Mouse (Mus musculus): ENCODE data around the gene 2510002D24Rik. TPM values are rescaled to one million over a fixed set of nuclear protein-coding genes. Genes with fewer than 3 reads are reported as not detected.

The 2510002D24Rik gene
- total and polyA plus RNA-seq, 2 experiments from 2014 or later = 34.1 to 50.1 TPM

DNA sequence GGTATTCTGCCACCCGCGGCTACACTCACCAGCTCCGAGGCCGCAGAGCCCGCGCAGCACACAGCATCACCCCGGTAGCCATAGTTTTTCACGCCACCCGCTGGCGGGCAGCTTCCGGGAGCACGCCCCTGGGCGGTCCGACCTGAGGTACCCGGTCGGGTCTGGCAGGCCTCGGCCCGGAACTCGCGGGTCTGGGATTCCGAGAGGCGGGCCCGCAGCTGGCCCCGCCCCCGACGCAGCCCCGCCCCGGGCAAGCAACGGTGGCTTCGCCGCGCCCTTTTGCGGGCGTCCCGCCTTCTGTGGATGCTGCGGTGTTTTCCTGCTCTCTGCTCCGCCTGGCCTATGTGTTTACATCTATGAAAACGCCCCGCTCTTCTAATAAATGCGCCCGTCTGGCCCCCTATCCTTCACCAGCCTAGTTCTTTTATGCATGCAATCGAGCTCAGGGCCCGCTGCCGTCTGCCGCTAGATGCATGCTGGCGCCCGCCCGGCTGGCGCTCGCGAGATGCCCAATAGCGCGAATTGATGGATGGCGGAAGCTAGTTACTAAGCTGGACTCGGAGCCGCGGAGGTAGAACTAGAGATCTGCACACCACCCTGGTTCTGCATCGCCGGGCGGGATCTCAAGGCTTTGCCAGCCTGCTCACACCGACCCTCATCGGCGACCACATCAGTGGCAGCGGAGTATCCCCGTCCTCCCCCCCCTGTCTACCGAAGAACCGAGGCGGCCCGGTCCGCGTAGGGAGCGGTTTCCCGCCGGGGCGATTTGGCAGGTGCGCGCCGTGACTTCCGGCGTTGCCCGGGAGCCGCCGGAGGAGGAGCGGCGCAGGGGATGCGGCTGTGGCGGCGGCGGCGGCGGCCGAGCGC lies 40.3 kb downstream of the 2510002D24Rik start, which contains the start of the genes Mrpl40 and Hira:
Gene Mrpl40, minus strand, starts transcription at position 421 of the 867 bp plus-strand sequence.
Gene Hira, plus strand, starts transcription at position 596 of the 867 bp plus-strand sequence.
- peak; percentile 93 for DNase-seq (ENCODE audit: low spot score)
- TF ChIP-seq CTCF (IDR thresholded peaks at IDR 0.05; ENCODE audit: low read depth) = peak; percentile 33; the same call in 1 of the 2 replicates
- Histone ChIP-seq H3K36me3 (ENCODE audit: insufficient read depth, low read length) (peaks cover 12% of the 10 kb centered on the region), H3K9ac (replicated peaks; ENCODE audit: low read length) (peak within 1 kb of the TSS; percentile 97), H3K4me2 (ENCODE audit: low read depth, low read length) (peak within 1 kb of the TSS; percentile 80), H3K27me3 (ENCODE audit: insufficient read depth, low read length) (no peaks in the 10 kb centered on the region), H3K27ac (peak within 1 kb of the TSS; percentile 98), H3K4me1 (ENCODE audit: insufficient read depth, low read length) (peaks cover 7% of the 10 kb centered on the region), H3K9me3 (ENCODE audit: low read length) (no peaks in the 10 kb centered on the region), H3K4me3 (ENCODE audit: low read length) (peak within 1 kb of the TSS; percentile 89)
- WGBS = under 1% methylated on average over 93 of the region's 93 CpGs
- peak; percentile 94 for ATAC-seq

DNA sequence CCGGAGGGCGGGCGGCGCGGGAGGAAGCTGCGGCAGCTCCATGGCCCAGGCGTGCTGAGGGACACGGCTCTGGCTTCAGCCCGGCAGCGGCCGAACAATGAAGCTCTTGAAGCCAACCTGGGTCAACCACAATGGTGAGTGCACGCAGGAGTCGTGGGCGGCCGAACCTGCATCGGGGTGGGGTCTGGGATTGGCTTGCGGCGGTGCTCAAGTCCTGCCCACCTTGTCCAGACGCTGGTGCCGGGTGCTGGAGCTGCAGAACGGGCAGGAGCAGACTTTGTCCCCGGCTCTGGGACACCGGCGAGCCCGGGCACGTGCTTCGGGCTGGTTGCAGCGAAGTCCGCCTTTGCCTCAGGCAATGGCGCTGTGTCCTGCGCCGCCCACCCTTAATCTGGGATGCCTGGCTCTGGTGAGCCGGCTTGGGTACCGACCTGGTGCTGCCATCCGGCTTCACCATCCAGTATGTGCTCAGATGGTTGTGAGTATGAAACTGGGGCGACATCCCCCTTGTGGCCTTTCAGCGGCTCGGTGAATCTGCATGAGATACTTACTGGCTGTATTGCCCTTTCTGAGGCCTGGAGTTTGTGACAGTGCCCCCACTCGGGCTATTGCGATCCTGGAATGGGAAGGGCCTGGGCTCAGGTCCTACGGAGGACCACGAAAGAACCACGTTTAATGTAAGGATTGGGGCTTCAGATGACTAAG lies 41.2 kb downstream of the 2510002D24Rik start:
- DNase-seq (ENCODE audit: low spot score) (peak; percentile 81), ATAC-seq (peak; percentile 50)
- Histone ChIP-seq H3K27me3 (ENCODE audit: insufficient read depth, low read length) (no peaks in the 10 kb centered on the region), H3K4me1 (ENCODE audit: insufficient read depth, low read length) (peaks cover 7% of the 10 kb centered on the region), H3K4me2 (ENCODE audit: low read depth, low read length) (peak overlapping the region; percentile 80), H3K9ac (replicated peaks; ENCODE audit: low read length) (peak overlapping the region; percentile 97), H3K4me3 (ENCODE audit: low read length) (peak overlapping the region; percentile 89), H3K27ac (peak overlapping the region; percentile 98), H3K36me3 (ENCODE audit: insufficient read depth, low read length) (peaks cover 3% of the 10 kb centered on the region; the same call in 1 of the 2 replicates), H3K9me3 (ENCODE audit: low read length) (no peaks in the 10 kb centered on the region)
- peak; percentile 71 for TF ChIP-seq CTCF (IDR thresholded peaks at IDR 0.05; ENCODE audit: low read depth)
- 0% methylated on average over 41 of the region's 43 CpGs for WGBS

DNA sequence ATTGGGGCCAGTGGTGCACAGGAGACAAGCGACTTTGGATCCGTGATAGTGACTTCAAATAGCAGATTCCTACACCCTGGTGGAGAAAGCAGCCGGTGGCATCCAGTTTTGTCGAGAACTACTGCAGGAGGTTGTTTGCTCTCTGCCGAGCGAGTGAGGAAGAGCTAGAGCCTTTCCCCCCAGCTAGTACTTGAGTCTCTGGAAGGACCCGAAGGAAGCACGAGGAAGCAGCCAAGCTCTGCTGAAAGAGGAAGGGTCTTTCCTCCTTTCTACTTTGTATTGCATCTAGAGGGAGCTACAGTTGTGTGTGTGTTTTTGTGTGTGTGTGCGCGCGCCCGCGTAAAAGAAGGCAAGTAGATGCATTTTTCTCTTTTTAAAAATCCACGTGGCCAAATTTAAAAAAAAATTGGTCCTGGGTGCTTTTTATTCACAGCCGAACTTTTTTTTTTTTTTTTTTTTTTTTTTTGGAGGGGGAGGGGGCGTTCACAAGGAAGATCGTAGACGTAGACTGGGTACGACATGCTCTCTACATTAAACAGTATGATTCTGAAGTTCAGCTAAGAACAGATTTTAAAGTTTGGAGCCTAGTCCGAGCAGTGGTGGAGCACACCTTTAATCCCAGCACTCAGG lies 41.8 kb downstream of the 2510002D24Rik start:
- WGBS = 22% methylated on average over 20 of the region's 20 CpGs
- peak; percentile 56 for DNase-seq (ENCODE audit: low spot score)
- Histone ChIP-seq H3K27me3 (ENCODE audit: insufficient read depth, low read length) (no peaks in the 10 kb centered on the region), H3K4me1 (ENCODE audit: insufficient read depth, low read length) (peaks cover 7% of the 10 kb centered on the region), H3K4me2 (ENCODE audit: low read depth, low read length) (peak overlapping the region; percentile 80), H3K27ac (peak overlapping the region; percentile 98), H3K36me3 (ENCODE audit: insufficient read depth, low read length) (no peaks in the 10 kb centered on the region; the same call in 1 of the 2 replicates), H3K4me3 (ENCODE audit: low read length) (peak overlapping the region; percentile 89), H3K9me3 (ENCODE audit: low read length) (no peaks in the 10 kb centered on the region), H3K9ac (replicated peaks; ENCODE audit: low read length) (peak overlapping the region; percentile 97)
- no peak; the same call in 1 of the 2 replicates for TF ChIP-seq CTCF (IDR thresholded peaks at IDR 0.05; ENCODE audit: low read depth)
- no peak for ATAC-seq

DNA sequence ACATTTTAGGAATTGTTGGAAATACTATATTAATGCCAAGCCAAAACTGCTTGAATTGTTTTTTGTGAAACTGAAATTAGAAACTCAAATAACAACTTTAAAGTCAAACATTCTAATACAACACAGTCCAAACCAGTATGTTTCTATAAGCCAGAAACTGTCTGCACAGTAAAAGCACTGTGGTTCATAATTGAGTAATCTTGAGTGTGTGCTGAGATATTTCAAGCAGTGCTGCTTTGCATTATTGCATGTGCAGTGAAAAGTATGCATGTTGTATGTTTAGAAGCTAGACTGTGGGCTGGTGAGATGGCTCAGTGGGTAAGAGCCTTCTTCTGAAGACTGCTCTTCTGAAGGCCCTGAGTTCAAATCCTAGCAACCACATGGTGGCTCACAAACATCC lies 47.7 kb downstream of the 2510002D24Rik start:
- H3K27me3 ChIP-seq (ENCODE audit: insufficient read depth, low read length) = no peaks in the 10 kb centered on the region
- DNase-seq (ENCODE audit: low spot score) = no peak
- no peaks in the 10 kb centered on the region for H3K9me3 ChIP-seq (ENCODE audit: low read length)
- no peak for TF ChIP-seq CTCF (IDR thresholded peaks at IDR 0.05; ENCODE audit: low read depth)
- H3K9ac ChIP-seq (replicated peaks; ENCODE audit: low read length) = no peak overlapping the region
- peaks cover 6% of the 10 kb centered on the region for H3K4me1 ChIP-seq (ENCODE audit: insufficient read depth, low read length)
- ATAC-seq = no peak
- no peak overlapping the region for H3K4me2 ChIP-seq (ENCODE audit: low read depth, low read length)
- no peak overlapping the region for H3K27ac ChIP-seq
- no peaks in the 10 kb centered on the region for H3K36me3 ChIP-seq (ENCODE audit: insufficient read depth, low read length)
- no peak overlapping the region for H3K4me3 ChIP-seq (ENCODE audit: low read length)

Other genes starting within 250 kb of the 2510002D24Rik start
- gene Tbx1, start 245.9 kb upstream of the 2510002D24Rik start, total RNA-seq (2014; rRNA removed) = 0.37 and 4.0 TPM in 2 replicates
- gene Tbx1, start 245.9 kb upstream of the 2510002D24Rik start, polyA plus RNA-seq (2015; fragmentation: Nextera tagmentation; extraction: Ambion mirVana) = 0.51 and 0.92 TPM in 2 replicates
- gene Gp1bb, start 214.2 kb upstream of the 2510002D24Rik start, total RNA-seq (2014; rRNA removed) = 29.3 and 30.8 TPM in 2 replicates
- gene Gp1bb, start 214.2 kb upstream of the 2510002D24Rik start, polyA plus RNA-seq (2015; fragmentation: Nextera tagmentation; extraction: Ambion mirVana) = 7.6 and 10.1 TPM in 2 replicates
- 23.8 and 24.0 TPM in 2 replicates for gene Gm49601, start 210.2 kb upstream of the 2510002D24Rik start, total RNA-seq (2014; rRNA removed)
- gene Gm49601, start 210.2 kb upstream of the 2510002D24Rik start, polyA plus RNA-seq (2015; fragmentation: Nextera tagmentation; extraction: Ambion mirVana) = 3.1 and 4.0 TPM in 2 replicates
- 286 and 335 TPM in 2 replicates for gene Sept5, start 206.6 kb upstream of the 2510002D24Rik start, total RNA-seq (2014; rRNA removed)
- 186 and 195 TPM in 2 replicates for gene Sept5, start 206.6 kb upstream of the 2510002D24Rik start, polyA plus RNA-seq (2015; fragmentation: Nextera tagmentation; extraction: Ambion mirVana)
- 181 and 197 TPM in 2 replicates for gene Cldn5, start 59.7 kb upstream of the 2510002D24Rik start, total RNA-seq (2014; rRNA removed)
- gene Cldn5, start 59.7 kb upstream of the 2510002D24Rik start, polyA plus RNA-seq (2015; fragmentation: Nextera tagmentation; extraction: Ambion mirVana) = 121 and 128 TPM in 2 replicates
- gene Ufd1, start 24.8 kb upstream of the 2510002D24Rik start, total RNA-seq (2014; rRNA removed) = 39.6 and 53.3 TPM in 2 replicates
- 114 and 118 TPM in 2 replicates for gene Ufd1, start 24.8 kb upstream of the 2510002D24Rik start, polyA plus RNA-seq (2015; fragmentation: Nextera tagmentation; extraction: Ambion mirVana)
- gene Cdc45, start 24.6 kb upstream of the 2510002D24Rik start, total RNA-seq (2014; rRNA removed) = 14.8 and 15.9 TPM in 2 replicates
- 7.2 and 7.9 TPM in 2 replicates for gene Cdc45, start 24.6 kb upstream of the 2510002D24Rik start, polyA plus RNA-seq (2015; fragmentation: Nextera tagmentation; extraction: Ambion mirVana)
- not detected in 2 replicates for gene Gm28539, start within 50 bp of the 2510002D24Rik start, total RNA-seq (2014; rRNA removed)
- not detected in 2 replicates for gene Gm28539, start within 50 bp of the 2510002D24Rik start, polyA plus RNA-seq (2015; fragmentation: Nextera tagmentation; extraction: Ambion mirVana)
- gene Mrpl40, start 40.3 kb downstream of the 2510002D24Rik start, total RNA-seq (2014; rRNA removed) = 13.8 and 21.9 TPM in 2 replicates
- gene Mrpl40, start 40.3 kb downstream of the 2510002D24Rik start, polyA plus RNA-seq (2015; fragmentation: Nextera tagmentation; extraction: Ambion mirVana) = 83.9 and 85.8 TPM in 2 replicates
- gene Hira, start 40.5 kb downstream of the 2510002D24Rik start, total RNA-seq (2014; rRNA removed) = 56.7 and 88.6 TPM in 2 replicates
- 17.9 and 18.6 TPM in 2 replicates for gene Hira, start 40.5 kb downstream of the 2510002D24Rik start, polyA plus RNA-seq (2015; fragmentation: Nextera tagmentation; extraction: Ambion mirVana)